Mouse (Mus musculus) forebrain, postnatal 0 days (tissue): Measurements from ENCODE around the gene Sacs. TPM values are rescaled to one million over a fixed set of nuclear protein-coding genes. Genes with fewer than 3 reads are reported as not detected.
A peak's percentile ranks its signal among the peaks of the same experiment; 100 is the strongest.

Experiments used
- ATAC-seq: fragments of 200-750 bp; cut with Nextera tagmentation; 2 replicates; pipeline ENCODE4 v1.8.0; 2017; ENCODE audit warnings: mild to moderate bottlenecking, moderate library complexity
- DNase-seq: peaks from one replicate; pipeline ENCODE4 v3.0.0-alpha.2; 2015
- H3K27ac ChIP-seq: fragments of 300-500 bp; sonication (generic); 2 replicates; pipeline ENCODE4 v1.5.1; 2014; ENCODE audit warnings: low read depth, mild to moderate bottlenecking, antibody characterized with exemption, low read length, moderate library complexity, mixed read lengths
- H3K27me3 ChIP-seq: fragments of 300-500 bp; sonication (generic); 2 replicates; pipeline ENCODE4 v1.6.1; 2014; ENCODE audit warnings: mild to moderate bottlenecking, low read length, mixed read lengths; ENCODE audit not compliant: insufficient read depth
- H3K36me3 ChIP-seq: fragments of 300-500 bp; sonication (generic); 2 replicates; pipeline ENCODE4 v1.6.1; 2014; ENCODE audit warnings: mild to moderate bottlenecking, moderate library complexity; ENCODE audit not compliant: insufficient read depth
- H3K4me1 ChIP-seq: fragments of 300-500 bp; sonication (generic); 2 replicates; pipeline ENCODE4 v1.6.1; 2014; ENCODE audit warnings: antibody characterized with exemption; ENCODE audit not compliant: insufficient read depth
- H3K4me2 ChIP-seq: fragments of 300-500 bp; sonication (generic); 2 replicates; pipeline ENCODE4 v1.6.1; 2014; ENCODE audit warnings: low read depth, mild to moderate bottlenecking, moderate library complexity
- H3K4me3 ChIP-seq: fragments of 300-500 bp; sonication (generic); 2 replicates; pipeline ENCODE4 v1.5.1; 2014; ENCODE audit warnings: low read depth, low read length, mixed read lengths
- H3K9ac ChIP-seq: fragments of 300-500 bp; sonication (generic); 2 replicates; pipeline ENCODE4 v1.6.1; 2014; ENCODE audit warnings: mild to moderate bottlenecking
- H3K9me3 ChIP-seq: fragments of 300-500 bp; sonication (generic); 2 replicates; pipeline ENCODE4 v1.6.1; 2016; ENCODE audit warnings: low read length
- CTCF ChIP-seq: sonication (generic); IDR thresholded peaks from 2 replicates; pipeline ENCODE4 v1.5.1; 2016; ENCODE audit warnings: antibody characterized with exemption, control low read depth, low read depth
- WGBS: fragments of 180-500 bp; shearing (Covaris S2); extraction: QIAGEN DNeasy Blood & Tissue Kit; methylation state at CpG from one replicate; pipeline ENCODE4 v1.1.7; 2014; 5-methylcytosine and 5-hydroxymethylcytosine counted together
- polyA plus RNA-seq: library from polyadenylated mRNA; unstranded; fragments of >200 nt; fragmentation: Nextera tagmentation; extraction: Ambion mirVana; gene quantifications from 2 replicates; pipeline ENCODE4 v1.2.1, GENCODE M21; 2015
- total RNA-seq: library from RNA; depleted of rRNA; stranded (reverse); fragments of >200 nt; gene quantifications from 2 replicates; pipeline ENCODE4 v1.2.3, GENCODE M21; 2014; rRNA removed

Sacs gene
- total and polyA plus RNA-seq, 2 experiments from 2014 or later, result 5.3 to 38.3 TPM

DNA sequence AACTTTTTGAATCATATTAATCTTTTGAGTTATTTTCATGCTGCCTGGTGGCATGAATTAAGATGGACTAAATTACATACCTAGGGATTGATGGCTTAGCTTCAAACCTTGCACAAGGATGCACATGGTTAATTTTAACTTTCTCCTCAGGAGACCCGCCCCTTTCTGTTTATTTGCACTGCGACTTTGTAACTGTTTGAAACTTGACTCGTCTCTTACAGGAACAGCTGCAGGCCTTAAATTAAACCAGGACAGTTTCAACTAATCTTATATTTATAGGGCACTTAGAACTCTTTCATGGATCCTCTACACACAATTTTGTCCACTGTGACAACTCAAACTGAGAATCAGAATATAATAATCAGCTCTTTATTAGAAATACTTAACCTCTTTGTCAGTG, 120.8 kb downstream of the Sacs start:
- H3K36me3 ChIP-seq, result no peaks in the 10 kb centered on the region
- WGBS, result 70% methylated on average over 3 of the region's 3 CpGs
- H3K9me3 ChIP-seq, result no peaks in the 10 kb centered on the region
- H3K4me3 ChIP-seq, result no peak overlapping the region
- H3K9ac ChIP-seq, result no peak overlapping the region
- TF ChIP-seq CTCF, result no peak
- DNase-seq (no peak), ATAC-seq (no peak)
- H3K4me2 ChIP-seq, result no peak overlapping the region
- H3K4me1 ChIP-seq, result no peaks in the 10 kb centered on the region
- H3K27ac ChIP-seq, result no peak overlapping the region
- H3K27me3 ChIP-seq, result no peaks in the 10 kb centered on the region

GRCm38 (mm10) chr14:61267908-61268475, 129.7 kb downstream of the Sacs start:
- no peak overlapping the region for H3K9ac ChIP-seq
- DNase-seq (no peak), ATAC-seq (no peak)
- H3K27me3 ChIP-seq, result no peaks in the 10 kb centered on the region
- H3K4me1 ChIP-seq, result no peaks in the 10 kb centered on the region
- H3K4me3 ChIP-seq, result no peak overlapping the region
- no peak overlapping the region for H3K4me2 ChIP-seq
- TF ChIP-seq CTCF, result no peak
- WGBS, result 63% methylated on average over 5 of the region's 5 CpGs
- no peak overlapping the region for H3K27ac ChIP-seq
- no peaks in the 10 kb centered on the region for H3K9me3 ChIP-seq
- no peaks in the 10 kb centered on the region for H3K36me3 ChIP-seq

DNA sequence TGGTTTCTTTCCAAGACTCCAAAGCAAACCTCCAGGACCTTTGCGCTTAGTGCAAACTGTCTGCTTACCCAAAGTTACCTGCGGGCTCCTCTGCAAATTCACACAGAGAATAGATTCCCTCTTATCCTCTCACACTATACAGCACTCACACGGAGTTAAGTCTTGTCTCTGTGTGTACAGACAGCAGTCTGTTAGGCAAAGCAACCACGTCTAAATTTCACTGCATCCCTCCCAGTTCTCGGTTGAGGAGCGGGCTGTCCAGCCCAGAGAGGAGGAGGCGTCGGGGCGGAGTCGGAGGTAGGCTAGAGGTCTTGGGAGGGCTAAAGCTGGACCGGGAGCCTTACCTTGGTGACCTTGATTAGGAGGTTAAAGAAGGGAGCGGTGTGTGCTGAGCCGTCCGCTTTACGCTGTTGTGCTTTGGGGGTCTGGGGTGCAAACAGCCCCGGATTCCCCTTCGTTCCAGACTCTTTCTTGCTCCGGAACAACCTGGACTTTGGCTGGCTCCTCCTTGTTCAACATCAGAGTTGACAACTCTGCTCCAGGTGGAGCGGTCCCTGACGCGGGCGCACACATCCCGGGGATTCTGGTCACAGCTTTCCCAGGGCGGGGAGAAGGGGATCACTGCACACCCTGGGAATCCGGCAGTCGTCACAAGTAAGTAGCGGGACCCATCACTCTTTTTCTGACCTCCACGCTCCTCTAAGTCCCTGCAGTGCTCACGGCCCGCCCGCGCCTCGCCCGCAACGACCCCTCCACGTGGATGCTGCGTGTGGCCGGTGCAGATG, 136.3 kb downstream of the Sacs start:
- H3K4me3 ChIP-seq, result peak overlapping the region; percentile 16; the same call in 1 of the 2 replicates
- no peak for ATAC-seq
- TF ChIP-seq CTCF, result no peak
- peak overlapping the region; percentile 41 for H3K4me2 ChIP-seq
- peaks cover 16% of the 10 kb centered on the region for H3K27me3 ChIP-seq
- no peak for DNase-seq
- H3K9me3 ChIP-seq, result no peaks in the 10 kb centered on the region
- no peak overlapping the region for H3K9ac ChIP-seq
- 7% methylated on average over 38 of the region's 38 CpGs for WGBS
- no peaks in the 10 kb centered on the region for H3K4me1 ChIP-seq
- H3K36me3 ChIP-seq, result no peaks in the 10 kb centered on the region
- no peak overlapping the region for H3K27ac ChIP-seq

DNA sequence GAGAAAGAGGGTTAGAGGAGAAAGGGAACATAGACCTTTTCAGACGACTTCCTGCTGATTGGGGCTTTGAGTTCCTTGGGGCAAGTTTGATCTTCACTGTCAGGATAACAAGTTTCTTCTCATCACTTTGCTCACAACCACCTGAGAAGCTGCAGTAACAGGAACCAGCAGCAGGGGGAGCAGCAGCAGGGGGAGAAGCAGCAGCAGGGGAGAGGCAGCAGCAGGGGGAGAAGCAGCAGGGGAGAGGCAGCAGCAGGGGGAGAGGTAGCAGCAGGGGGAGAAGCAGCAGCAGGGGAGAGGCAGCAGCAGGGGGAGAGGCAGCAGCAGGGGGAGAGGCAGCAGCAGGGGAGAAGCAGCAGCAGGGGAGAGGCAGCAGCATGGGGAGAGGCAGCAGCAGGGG, 139.0 kb downstream of the Sacs start:
- ATAC-seq (no peak), DNase-seq (no peak)
- peaks cover 16% of the 10 kb centered on the region for H3K27me3 ChIP-seq
- no peak overlapping the region for H3K27ac ChIP-seq
- no peaks in the 10 kb centered on the region for H3K36me3 ChIP-seq
- WGBS, result 40% methylated on average over 1 of the region's 1 CpGs
- H3K9ac ChIP-seq, result no peak overlapping the region
- no peaks in the 10 kb centered on the region for H3K9me3 ChIP-seq
- H3K4me2 ChIP-seq, result no peak overlapping the region
- no peak overlapping the region for H3K4me3 ChIP-seq
- TF ChIP-seq CTCF, result peak; percentile 65
- H3K4me1 ChIP-seq, result no peaks in the 10 kb centered on the region

GRCm38 (mm10) chr14:61278676-61279300, 140.5 kb downstream of the Sacs start:
- no peak for ATAC-seq
- TF ChIP-seq CTCF, result no peak
- WGBS, result 85% methylated on average over 7 of the region's 7 CpGs

GRCm38 (mm10) chr14:61288606-61289286, 150.5 kb downstream of the Sacs start:
- 67% methylated on average over 19 of the region's 19 CpGs for WGBS
- no peaks in the 10 kb centered on the region for H3K36me3 ChIP-seq
- no peaks in the 10 kb centered on the region for H3K27me3 ChIP-seq
- no peaks in the 10 kb centered on the region for H3K4me1 ChIP-seq
- no peak overlapping the region for H3K9ac ChIP-seq
- DNase-seq, result no peak
- no peak for ATAC-seq
- H3K9me3 ChIP-seq, result no peaks in the 10 kb centered on the region
- H3K4me2 ChIP-seq, result no peak overlapping the region
- no peak overlapping the region for H3K4me3 ChIP-seq
- H3K27ac ChIP-seq, result no peak overlapping the region
- no peak for TF ChIP-seq CTCF

More at GRCm38 (mm10) chr14:61278676-61279300, 140.5 kb downstream of the Sacs start:
- Histone ChIP-seq H3K4me1 (no peaks in the 10 kb centered on the region), H3K9me3 (no peaks in the 10 kb centered on the region), H3K27ac (no peak overlapping the region), H3K4me2 (no peak overlapping the region), H3K4me3 (no peak overlapping the region), H3K27me3 (peaks cover 16% of the 10 kb centered on the region), H3K9ac (no peak overlapping the region), H3K36me3 (no peaks in the 10 kb centered on the region)
- no peak for DNase-seq

Other genes with a start within 250 kb of the Sacs start
- gene Tnfrsf19, start 92.0 kb upstream of the Sacs start, total RNA-seq, result 59.5 and 63.1 TPM in 2 replicates
- 52.7 and 56.0 TPM in 2 replicates for gene Tnfrsf19, start 92.0 kb upstream of the Sacs start, polyA plus RNA-seq
- gene Sgcg, start 120.0 kb downstream of the Sacs start, total RNA-seq, result 0.43 TPM in 1 of 2 replicates, not detected in the other
- 0.10 TPM in 2 replicates for gene Sgcg, start 120.0 kb downstream of the Sacs start, polyA plus RNA-seq
- gene Arl11, start 171.3 kb downstream of the Sacs start, total RNA-seq, result 0.23 and 0.57 TPM in 2 replicates
- gene Arl11, start 171.3 kb downstream of the Sacs start, polyA plus RNA-seq, result 0.54 and 0.62 TPM in 2 replicates
- 2.7 and 3.4 TPM in 2 replicates for gene Ebpl, start 222.0 kb downstream of the Sacs start, total RNA-seq
- gene Ebpl, start 222.0 kb downstream of the Sacs start, polyA plus RNA-seq, result 9.3 and 9.7 TPM in 2 replicates